Mouse (Mus musculus) c-Kit-positive CD71-negative TER-119-negative erythroid progenitor cells, embryonic 14.5 days (primary cell): ENCODE measurements around the gene Olfr1012.
"Not testable (repeated sequence)": the region's sequence is repeated elsewhere in the genome, so short reads cannot be mapped to it uniquely, and the experiment has no call there.

ENCODE experiments used
- DNase-seq: peaks from one replicate; pipeline ENCODE4 v3.0.0-alpha.2; 2013; ENCODE audit warnings: low read depth

The Olfr1012 gene

DNA sequence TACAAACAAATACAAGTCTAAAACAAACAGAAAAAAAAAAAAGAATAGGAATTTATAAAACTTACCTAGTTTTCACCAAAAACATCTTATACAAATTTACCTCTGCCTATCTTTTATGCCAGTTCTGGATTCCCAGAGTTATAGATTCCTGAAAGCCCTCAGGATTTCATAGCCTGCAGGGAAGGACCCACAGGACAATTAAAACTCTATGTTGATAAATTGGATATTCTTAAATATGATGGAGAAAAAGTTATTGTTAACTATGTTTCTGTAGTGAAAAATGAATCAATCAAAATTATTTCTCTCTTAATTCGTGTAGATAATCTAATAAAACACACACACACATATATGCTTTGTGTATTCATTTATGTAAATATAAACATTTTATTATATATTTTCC, at the start of gene Olfr1012:
Gene Olfr1012, minus strand, starts transcription at position 101 of the 400 bp plus-strand sequence.
- no peak for DNase-seq

- DNase-seq = no peak
Measured at GRCm38 (mm10) chr2:85804501-85804900, 41.9 kb upstream of the Olfr1012 start.

GRCm38 (mm10) chr2:85802444-85802843, 39.9 kb upstream of the Olfr1012 start, which contains the start of gene Olfr1016:
Gene Olfr1016 (minus strand): TSS chr2:85802544.
- DNase-seq = no peak

DNA sequence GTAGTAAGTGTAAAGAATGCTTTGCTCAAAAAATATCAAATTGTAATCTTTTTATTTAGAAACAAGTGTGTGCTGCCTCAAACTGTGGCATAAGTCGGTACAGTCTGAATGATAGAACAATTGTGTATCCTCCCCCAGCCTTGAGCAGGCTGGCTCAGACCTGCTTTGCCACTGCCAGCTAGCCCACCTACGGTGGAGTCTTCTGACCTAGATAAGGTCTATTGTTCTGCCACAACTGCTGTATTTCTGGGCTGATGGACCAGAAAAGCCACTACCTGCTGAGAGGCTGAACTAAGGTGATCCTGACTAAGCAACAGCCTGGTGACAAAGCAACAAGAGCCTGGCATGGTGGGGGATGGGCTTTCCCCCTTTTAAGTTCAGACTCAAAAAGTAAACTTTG, 29.8 kb upstream of the Olfr1012 start:
- no peak for DNase-seq

DNA sequence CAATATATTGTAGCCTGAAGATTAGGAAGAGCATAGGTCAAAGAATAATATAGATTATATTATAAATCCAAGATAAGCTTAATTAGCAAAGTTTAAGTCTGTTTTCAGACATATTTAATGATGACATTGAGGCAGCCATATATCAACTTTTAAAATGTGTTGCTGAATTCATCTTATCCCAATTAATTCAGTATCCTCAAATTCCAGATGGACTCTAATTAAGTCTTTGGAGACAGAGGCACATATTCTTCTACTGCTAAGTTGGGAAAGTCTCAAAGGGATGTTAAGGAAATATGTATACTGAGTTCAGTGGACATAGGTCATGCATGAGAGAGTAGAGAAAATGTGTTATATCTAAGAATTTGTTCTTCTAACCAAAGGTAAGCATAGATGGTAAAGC, 19.2 kb upstream of the Olfr1012 start, which contains the start of gene Olfr1015:
Gene Olfr1015, plus strand, starts transcription at position 301 of the 400 bp plus-strand sequence.
- DNase-seq = no peak

DNA sequence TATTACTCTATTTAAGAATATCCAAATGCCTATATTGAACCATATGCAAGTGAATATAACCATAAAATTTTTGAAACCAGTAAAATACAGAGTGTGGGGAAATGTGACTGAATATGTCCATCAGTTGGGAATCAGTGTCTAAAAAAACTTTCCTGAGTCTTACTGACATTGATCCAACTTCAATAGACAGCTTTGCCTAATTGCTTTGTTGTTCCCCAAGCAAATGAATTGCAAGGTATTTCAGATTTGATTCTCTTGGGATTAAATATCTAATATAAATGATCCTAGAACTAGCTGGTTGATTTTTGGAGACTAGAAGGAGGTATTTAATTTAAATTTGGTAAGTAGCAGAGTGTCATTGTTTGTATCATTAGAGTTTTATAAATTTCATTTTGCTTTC, 9.8 kb upstream of the Olfr1012 start, which contains the start of gene Olfr1014:
Gene Olfr1014, plus strand, starts transcription at position 301 of the 400 bp plus-strand sequence.
- no peak for DNase-seq

GRCm38 (mm10) chr2:85766798-85767197, 4.2 kb upstream of the Olfr1012 start, which contains the start of gene Olfr1013:
Gene Olfr1013 (plus strand): TSS chr2:85767098.
- DNase-seq = no peak

GRCm38 (mm10) chr2:85753822-85754221, 8.7 kb downstream of the Olfr1012 start:
- DNase-seq = no peak

DNA sequence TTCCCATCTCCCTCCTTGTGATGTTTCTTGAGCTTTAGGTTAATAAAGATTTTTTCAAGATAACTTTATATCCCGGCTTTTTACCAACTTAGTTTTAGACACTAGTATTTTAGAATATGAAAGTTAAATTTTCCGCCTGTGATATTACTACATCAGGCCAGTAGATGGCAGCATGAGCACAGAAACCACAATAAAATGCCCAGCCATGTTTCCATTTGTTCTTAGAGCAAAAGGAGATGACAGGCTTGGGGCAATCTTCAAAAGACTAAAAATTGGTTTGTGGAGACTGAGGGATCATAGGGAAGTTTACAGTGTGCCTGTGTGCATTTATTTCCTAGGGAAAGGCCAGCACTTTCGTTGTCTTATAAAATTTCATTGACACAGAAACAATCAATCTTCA, 36.8 kb downstream of the Olfr1012 start:
- no peak for DNase-seq

DNA sequence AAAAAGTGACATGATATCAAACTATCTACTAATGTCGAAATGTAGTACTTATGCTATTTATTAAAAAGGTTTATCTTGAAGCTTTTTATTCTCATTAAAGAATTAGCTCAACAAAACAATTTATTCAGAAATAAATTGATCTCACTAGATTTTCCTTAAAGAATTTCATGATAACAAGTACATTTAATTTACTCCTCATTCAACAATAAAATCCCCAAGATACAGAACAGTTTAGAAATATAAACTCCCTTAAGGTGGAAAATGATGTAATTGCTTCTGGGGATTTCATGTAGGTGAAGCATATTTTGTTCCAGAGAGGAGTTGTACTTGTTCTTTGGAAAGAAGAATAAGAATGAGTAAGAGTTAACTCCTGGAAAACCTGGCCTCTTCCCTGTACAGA, 47.4 kb downstream of the Olfr1012 start, which contains the start of gene Olfr1009:
Gene Olfr1009, plus strand, starts transcription at position 301 of the 400 bp plus-strand sequence.
- no peak for DNase-seq

DNA sequence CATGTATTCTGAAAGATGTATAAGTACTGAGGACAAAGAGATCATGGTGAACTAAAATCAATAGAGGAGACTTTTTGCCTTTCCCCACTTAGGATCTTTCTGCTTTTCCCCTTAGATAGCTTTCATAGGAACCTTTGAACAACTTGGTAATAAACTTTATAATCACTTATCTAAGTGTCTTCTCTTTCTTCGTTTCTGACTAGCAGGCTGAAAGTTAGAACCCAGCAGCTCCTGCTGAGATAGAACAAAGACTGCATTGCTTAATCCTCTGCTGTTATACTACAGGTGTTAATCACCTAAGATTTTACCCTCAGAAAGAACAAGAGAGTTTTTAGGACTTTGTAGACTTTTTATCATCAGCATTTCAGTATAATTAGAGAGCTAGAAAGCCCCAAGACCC, 51.4 kb downstream of the Olfr1012 start:
- no peak for DNase-seq

DNA sequence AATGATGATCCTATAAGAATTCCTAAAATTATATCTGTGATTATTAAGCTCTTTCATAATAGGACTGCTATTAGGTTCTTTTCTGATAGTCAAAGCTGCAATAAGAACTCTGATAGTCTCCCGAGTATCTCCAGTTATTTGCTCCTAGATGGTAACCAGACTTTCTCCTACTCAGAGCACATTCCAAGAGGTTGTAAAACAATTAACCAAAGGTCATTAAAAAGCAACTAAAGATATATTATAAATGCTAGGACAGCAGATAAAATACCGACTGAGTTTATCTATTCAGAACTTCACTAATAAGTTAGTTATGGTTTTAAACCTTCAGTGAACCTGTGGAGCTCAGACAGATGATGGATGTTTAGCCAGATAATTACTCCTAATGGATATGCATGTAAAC, 51.9 kb downstream of the Olfr1012 start:
- DNase-seq = not testable (repeated sequence)
